Mouse (Mus musculus): ENCODE results near the gene Nabp2. TPM values are rescaled to one million over a fixed set of nuclear protein-coding genes. Genes with fewer than 3 reads are reported as not detected.

The Nabp2 gene
- polyA plus RNA-seq (2014; fragmentation: Illumina TruSeq; extraction: RNeasy Lipid Tissue Mini Kit (QIAGEN cat#74804); ENCODE audit: low read depth, low replicate concordance), result 19.9 TPM

DNA sequence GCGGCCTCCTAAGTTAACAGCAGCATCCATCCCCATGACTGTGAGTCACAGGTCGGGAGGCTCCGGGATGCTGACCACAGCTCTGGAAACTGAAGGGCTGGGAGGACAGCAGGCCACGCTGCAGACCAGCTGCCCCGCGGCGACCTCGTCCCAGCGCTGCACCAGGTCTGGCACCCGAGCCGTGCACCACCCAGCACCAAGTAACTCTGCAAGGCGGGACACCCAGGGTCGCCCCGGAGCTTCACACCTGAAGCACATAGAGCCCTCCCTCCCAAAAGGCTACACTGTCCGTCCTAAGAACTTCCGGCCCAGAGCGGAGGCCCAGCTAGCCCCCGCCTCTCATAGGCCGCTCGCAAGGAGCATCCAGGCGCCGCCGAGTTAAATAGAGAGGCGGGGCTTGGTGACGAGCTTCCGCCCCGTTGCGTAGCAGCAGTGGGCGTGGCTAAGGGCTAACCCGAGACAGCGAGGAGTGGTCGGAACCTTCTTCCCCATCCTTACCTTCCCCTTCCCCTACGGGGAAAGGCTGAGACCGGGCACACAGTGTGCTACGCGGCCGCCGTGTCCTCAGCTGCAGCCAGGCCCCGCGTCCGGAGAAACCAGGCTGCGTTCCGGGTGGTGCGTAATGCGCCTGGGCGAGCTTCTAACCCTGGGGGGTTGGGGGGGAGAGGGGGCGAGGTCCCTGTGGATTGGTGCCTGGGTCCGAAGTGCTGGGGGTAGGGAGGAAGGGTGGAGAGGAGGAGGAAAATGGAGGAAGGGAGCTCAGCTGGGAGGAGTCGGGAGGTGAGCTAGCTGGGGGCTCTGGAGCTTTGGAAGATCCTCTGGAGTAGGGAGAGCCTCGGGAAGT, at the start of gene Nabp2, which contains the start of gene Rnf41:
TSS of gene Nabp2 (minus strand) at position 282 of the 844 bp plus-strand sequence.
TSS of gene Rnf41 (plus strand) at position 447 of the 844 bp plus-strand sequence.

DNA sequence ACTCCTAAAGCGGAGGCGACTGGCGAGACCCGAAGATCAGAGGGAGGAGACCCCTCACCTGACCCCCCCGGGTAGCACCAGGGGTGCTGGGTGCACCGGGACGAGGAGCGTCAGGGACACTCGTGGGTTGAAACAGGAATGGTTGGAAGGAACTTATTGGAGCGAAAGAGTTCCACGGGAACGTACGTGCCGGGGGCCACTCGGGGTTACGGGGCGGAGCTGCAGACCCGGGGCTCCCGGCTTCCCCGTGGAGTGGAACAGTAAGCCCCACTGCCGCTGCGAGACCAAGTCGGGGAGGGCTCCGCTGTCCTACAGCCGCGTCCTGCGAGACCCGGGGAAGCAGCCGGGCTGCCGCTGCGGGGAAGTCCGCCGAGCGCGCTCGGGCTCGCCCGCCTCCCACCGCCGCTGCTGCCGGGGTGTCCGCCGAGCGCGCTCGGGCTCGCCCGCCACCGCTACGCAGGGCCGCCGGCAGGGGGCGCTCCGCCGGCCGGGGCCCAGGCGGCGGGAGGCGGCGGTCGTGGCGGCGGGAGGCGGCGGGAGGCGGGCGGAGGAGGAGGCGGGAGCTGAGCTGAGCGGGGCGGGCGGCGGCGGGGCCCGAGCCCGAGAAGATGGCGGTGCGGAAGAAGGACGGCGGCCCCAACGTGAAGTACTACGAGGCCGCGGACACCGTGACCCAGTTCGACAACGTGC, 47.6 kb upstream of the Nabp2 start, which contains the start of gene Smarcc2:
TSS of gene Smarcc2 (plus strand) at position 530 of the 690 bp plus-strand sequence.

DNA sequence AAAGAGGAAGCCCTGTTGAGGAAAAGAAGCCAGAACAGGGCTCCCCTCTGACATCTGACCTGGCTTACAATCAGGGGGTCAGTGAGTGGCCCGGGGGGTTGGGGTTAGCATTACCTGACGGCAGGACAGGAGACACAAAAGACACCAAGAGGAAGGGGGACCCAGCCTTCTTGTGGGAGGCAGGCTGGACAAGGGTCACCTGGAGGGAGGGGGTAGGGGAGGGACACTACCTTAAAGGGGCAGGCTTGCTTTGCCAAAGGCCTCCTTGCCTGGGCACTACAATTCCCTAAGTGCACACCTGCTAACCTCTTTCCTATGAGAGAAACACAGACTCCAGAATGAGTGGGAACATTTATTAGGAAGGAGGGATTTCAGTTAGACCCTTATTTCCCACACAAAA, 10.2 kb downstream of the Nabp2 start, which contains the start of gene Slc39a5:
TSS of gene Slc39a5 (minus strand) at position 174 of the 400 bp plus-strand sequence.

DNA sequence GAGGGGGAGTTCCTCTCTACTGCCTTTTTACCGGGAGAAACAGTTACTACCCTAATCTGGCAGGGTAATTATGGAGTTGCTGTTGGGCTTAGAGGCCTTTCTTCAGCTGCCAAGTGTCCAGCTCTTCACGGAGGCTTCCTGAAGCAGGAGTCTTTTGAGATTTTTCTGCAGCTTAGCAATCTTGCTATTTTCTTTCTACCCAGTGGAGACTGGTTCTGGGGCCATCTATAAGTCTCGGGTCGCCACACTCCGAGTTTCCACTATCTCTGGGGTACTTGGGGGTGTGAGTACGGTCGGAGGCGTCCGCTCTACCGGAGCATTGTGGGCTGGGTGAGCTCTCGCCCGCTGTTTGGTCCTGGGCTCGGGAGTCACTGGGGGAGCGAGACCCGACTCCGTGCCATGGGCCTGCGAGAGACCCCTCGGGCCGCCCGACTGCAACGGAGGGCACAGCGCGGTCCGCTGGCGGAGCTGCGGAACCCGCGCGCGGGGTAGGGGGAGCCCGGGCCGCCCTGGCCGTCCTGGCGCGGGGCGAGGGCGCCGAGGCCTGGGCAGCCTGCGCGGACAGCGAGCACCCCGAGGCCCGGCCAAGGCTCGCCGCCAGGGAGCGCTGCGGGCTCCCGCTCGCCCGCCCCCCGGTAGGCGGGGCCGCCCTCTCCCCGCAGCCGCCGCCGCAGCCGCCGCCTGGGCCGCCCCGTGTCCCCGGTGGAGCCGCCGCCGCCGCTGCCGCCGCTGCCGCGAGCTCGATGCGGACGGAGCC, 34.7 kb downstream of the Nabp2 start, which contains the start of gene Ankrd52:
TSS of gene Ankrd52 (plus strand) at position 661 of the 757 bp plus-strand sequence.

DNA sequence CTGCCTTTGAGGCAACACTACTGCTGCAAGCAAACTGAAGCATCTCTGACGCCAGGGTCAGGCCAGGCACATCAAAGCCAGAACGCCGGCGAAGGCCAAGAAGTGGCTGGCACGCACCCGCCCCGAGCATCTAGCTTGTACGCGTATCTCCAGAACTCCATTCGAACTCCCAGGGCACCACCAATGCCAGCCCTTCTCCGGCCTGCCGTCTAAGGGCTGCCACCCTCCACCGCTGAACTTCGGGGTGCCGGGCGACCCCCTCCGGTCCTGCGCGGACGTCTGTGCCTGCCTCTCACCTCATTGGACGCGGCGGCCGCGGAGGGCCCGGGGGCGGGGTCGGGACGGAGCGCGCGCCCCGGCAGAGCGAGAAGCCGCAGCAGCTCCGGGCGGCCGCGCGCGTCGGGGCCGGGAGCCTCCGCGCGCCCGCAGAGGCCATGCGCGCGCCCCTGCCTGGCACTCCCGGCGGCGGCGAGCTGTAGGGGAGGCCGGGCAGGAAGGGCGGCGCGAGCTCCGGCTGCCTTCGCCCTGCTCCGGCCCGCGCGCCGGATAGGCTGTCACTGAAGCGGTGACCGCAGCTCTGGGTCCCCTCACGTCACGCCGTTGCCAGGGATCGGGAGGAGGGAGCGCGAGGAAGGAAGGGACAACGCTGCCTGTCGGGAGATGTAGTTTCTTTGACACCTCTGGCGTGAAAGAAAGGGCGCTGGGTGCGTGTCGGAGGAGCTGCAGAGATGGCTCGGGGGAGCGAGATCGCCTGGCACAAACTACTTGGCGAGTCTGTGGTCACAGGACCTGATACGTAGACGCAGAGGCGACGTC, 42.7 kb downstream of the Nabp2 start, which contains the start of gene Coq10a:
TSS of gene Coq10a (minus strand) at position 596 of the 816 bp plus-strand sequence.

Other genes with a start within 250 kb of the Nabp2 start
- 12.4 TPM for gene Rbms2, start 231.2 kb downstream of the Nabp2 start, polyA plus RNA-seq (2014; fragmentation: Illumina TruSeq; extraction: RNeasy Lipid Tissue Mini Kit (QIAGEN cat#74804); ENCODE audit: low read depth, low replicate concordance)
- not detected for gene Gls2, start 217.0 kb downstream of the Nabp2 start, polyA plus RNA-seq (2014; fragmentation: Illumina TruSeq; extraction: RNeasy Lipid Tissue Mini Kit (QIAGEN cat#74804); ENCODE audit: low read depth, low replicate concordance)
- gene Spryd4, start 199.7 kb downstream of the Nabp2 start, polyA plus RNA-seq (2014; fragmentation: Illumina TruSeq; extraction: RNeasy Lipid Tissue Mini Kit (QIAGEN cat#74804); ENCODE audit: low read depth, low replicate concordance), result 10.5 TPM
- gene Mip, start 185.7 kb downstream of the Nabp2 start, polyA plus RNA-seq (2014; fragmentation: Illumina TruSeq; extraction: RNeasy Lipid Tissue Mini Kit (QIAGEN cat#74804); ENCODE audit: low read depth, low replicate concordance), result not detected
- 2.0 TPM for gene Timeless, start 179.4 kb downstream of the Nabp2 start, polyA plus RNA-seq (2014; fragmentation: Illumina TruSeq; extraction: RNeasy Lipid Tissue Mini Kit (QIAGEN cat#74804); ENCODE audit: low read depth, low replicate concordance)
- gene Apon, start 157.4 kb downstream of the Nabp2 start, polyA plus RNA-seq (2014; fragmentation: Illumina TruSeq; extraction: RNeasy Lipid Tissue Mini Kit (QIAGEN cat#74804); ENCODE audit: low read depth, low replicate concordance), result not detected
- not detected for gene Apof, start 142.8 kb downstream of the Nabp2 start, polyA plus RNA-seq (2014; fragmentation: Illumina TruSeq; extraction: RNeasy Lipid Tissue Mini Kit (QIAGEN cat#74804); ENCODE audit: low read depth, low replicate concordance)
- gene Stat2, start 140.9 kb downstream of the Nabp2 start, polyA plus RNA-seq (2014; fragmentation: Illumina TruSeq; extraction: RNeasy Lipid Tissue Mini Kit (QIAGEN cat#74804); ENCODE audit: low read depth, low replicate concordance), result 13.9 TPM
- 0.76 TPM for gene Il23a, start 112.7 kb downstream of the Nabp2 start, polyA plus RNA-seq (2014; fragmentation: Illumina TruSeq; extraction: RNeasy Lipid Tissue Mini Kit (QIAGEN cat#74804); ENCODE audit: low read depth, low replicate concordance)
- 14.1 TPM for gene Pan2, start 108.2 kb downstream of the Nabp2 start, polyA plus RNA-seq (2014; fragmentation: Illumina TruSeq; extraction: RNeasy Lipid Tissue Mini Kit (QIAGEN cat#74804); ENCODE audit: low read depth, low replicate concordance)
- gene Cnpy2, start 89.0 kb downstream of the Nabp2 start, polyA plus RNA-seq (2014; fragmentation: Illumina TruSeq; extraction: RNeasy Lipid Tissue Mini Kit (QIAGEN cat#74804); ENCODE audit: low read depth, low replicate concordance), result 43.5 TPM
- gene Cs, start 73.8 kb downstream of the Nabp2 start, polyA plus RNA-seq (2014; fragmentation: Illumina TruSeq; extraction: RNeasy Lipid Tissue Mini Kit (QIAGEN cat#74804); ENCODE audit: low read depth, low replicate concordance), result 251 TPM
- gene Coq10a, start 42.5 kb downstream of the Nabp2 start, polyA plus RNA-seq (2014; fragmentation: Illumina TruSeq; extraction: RNeasy Lipid Tissue Mini Kit (QIAGEN cat#74804); ENCODE audit: low read depth, low replicate concordance), result 14.8 TPM
- 13.2 TPM for gene Ankrd52, start 34.4 kb downstream of the Nabp2 start, polyA plus RNA-seq (2014; fragmentation: Illumina TruSeq; extraction: RNeasy Lipid Tissue Mini Kit (QIAGEN cat#74804); ENCODE audit: low read depth, low replicate concordance)
- 1.5 TPM for gene Slc39a5, start 10.3 kb downstream of the Nabp2 start, polyA plus RNA-seq (2014; fragmentation: Illumina TruSeq; extraction: RNeasy Lipid Tissue Mini Kit (QIAGEN cat#74804); ENCODE audit: low read depth, low replicate concordance)
- gene Rnf41, start 165 bp upstream of the Nabp2 start, polyA plus RNA-seq (2014; fragmentation: Illumina TruSeq; extraction: RNeasy Lipid Tissue Mini Kit (QIAGEN cat#74804); ENCODE audit: low read depth, low replicate concordance), result 8.2 TPM
- 52.5 TPM for gene Smarcc2, start 47.8 kb upstream of the Nabp2 start, polyA plus RNA-seq (2014; fragmentation: Illumina TruSeq; extraction: RNeasy Lipid Tissue Mini Kit (QIAGEN cat#74804); ENCODE audit: low read depth, low replicate concordance)
- gene Myl6, start 82.7 kb upstream of the Nabp2 start, polyA plus RNA-seq (2014; fragmentation: Illumina TruSeq; extraction: RNeasy Lipid Tissue Mini Kit (QIAGEN cat#74804); ENCODE audit: low read depth, low replicate concordance), result 157 TPM
- not detected for gene Myl6b, start 87.2 kb upstream of the Nabp2 start, polyA plus RNA-seq (2014; fragmentation: Illumina TruSeq; extraction: RNeasy Lipid Tissue Mini Kit (QIAGEN cat#74804); ENCODE audit: low read depth, low replicate concordance)
- gene Esyt1, start 114.4 kb upstream of the Nabp2 start, polyA plus RNA-seq (2014; fragmentation: Illumina TruSeq; extraction: RNeasy Lipid Tissue Mini Kit (QIAGEN cat#74804); ENCODE audit: low read depth, low replicate concordance), result 6.7 TPM
- gene Zc3h10, start 136.3 kb upstream of the Nabp2 start, polyA plus RNA-seq (2014; fragmentation: Illumina TruSeq; extraction: RNeasy Lipid Tissue Mini Kit (QIAGEN cat#74804); ENCODE audit: low read depth, low replicate concordance), result 1.0 TPM
- 31.9 TPM for gene Rpl41, start 137.8 kb upstream of the Nabp2 start, polyA plus RNA-seq (2014; fragmentation: Illumina TruSeq; extraction: RNeasy Lipid Tissue Mini Kit (QIAGEN cat#74804); ENCODE audit: low read depth, low replicate concordance)
- gene Pa2g4, start 154.5 kb upstream of the Nabp2 start, polyA plus RNA-seq (2014; fragmentation: Illumina TruSeq; extraction: RNeasy Lipid Tissue Mini Kit (QIAGEN cat#74804); ENCODE audit: low read depth, low replicate concordance), result 83.2 TPM
- gene Erbb3, start 178.2 kb upstream of the Nabp2 start, polyA plus RNA-seq (2014; fragmentation: Illumina TruSeq; extraction: RNeasy Lipid Tissue Mini Kit (QIAGEN cat#74804); ENCODE audit: low read depth, low replicate concordance), result 177 TPM
- 10.0 TPM for gene Rps26, start 215.3 kb upstream of the Nabp2 start, polyA plus RNA-seq (2014; fragmentation: Illumina TruSeq; extraction: RNeasy Lipid Tissue Mini Kit (QIAGEN cat#74804); ENCODE audit: low read depth, low replicate concordance)
- 0.60 TPM for gene Ikzf4, start 234.5 kb upstream of the Nabp2 start, polyA plus RNA-seq (2014; fragmentation: Illumina TruSeq; extraction: RNeasy Lipid Tissue Mini Kit (QIAGEN cat#74804); ENCODE audit: low read depth, low replicate concordance)